Mouse (Mus musculus) olfactory bulb, adult 2 months (tissue): ENCODE results near the gene Hoxb5.

ENCODE experiments used
- CTCF ChIP-seq: fragments of 200-500 bp; IDR thresholded peaks from 2 replicates; pipeline ENCODE4 v1.5.1; 2012; ENCODE audit warnings: low read depth, mild to moderate bottlenecking, low read length, moderate library complexity; ENCODE audit not compliant: insufficient read depth
- POLR2A ChIP-seq: fragments of 200-500 bp; IDR thresholded peaks from 2 replicates; pipeline ENCODE4 v1.6.1; 2012; ENCODE audit warnings: mild to moderate bottlenecking, low read depth, low read length, moderate library complexity; ENCODE audit not compliant: insufficient read depth

DNA sequence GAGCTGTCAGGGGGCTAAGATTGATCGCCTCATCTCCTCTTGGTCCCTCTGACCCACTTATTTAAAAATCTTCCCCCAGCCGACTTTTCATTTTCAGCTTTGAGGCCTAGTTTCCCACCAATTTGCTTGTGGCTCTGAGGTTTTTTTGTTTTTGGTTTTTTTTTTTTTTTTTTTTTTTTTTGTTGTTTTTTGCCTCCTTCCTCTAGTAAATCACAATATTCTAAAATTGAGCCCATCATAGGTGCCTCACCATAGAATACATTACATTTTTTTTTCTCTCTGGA, 47.1 kb downstream of the Hoxb5 start, which contains the start of gene Hoxb2:
- TF ChIP-seq CTCF, result no peak
- TF ChIP-seq POLR2A, result no peak
